Mouse (Mus musculus) olfactory bulb, adult 2 months (tissue): ENCODE results near the gene Ssr3. TPM values are rescaled to one million over a fixed set of nuclear protein-coding genes. Genes with fewer than 3 reads are reported as not detected.
A peak's percentile ranks its signal among the peaks of the same experiment; 100 is the strongest.

Experiments
- H3K27ac ChIP-seq: fragments of 200-500 bp; 2 replicates; pipeline ENCODE4 v1.5.1; 2012; ENCODE audit warnings: low read depth, low read length; ENCODE audit not compliant: insufficient read depth
- H3K4me1 ChIP-seq: fragments of 200-500 bp; 2 replicates; pipeline ENCODE4 v1.6.1; 2012; ENCODE audit warnings: low read length; ENCODE audit not compliant: control insufficient read depth, insufficient read depth
- H3K4me3 ChIP-seq: fragments of 200-500 bp; 2 replicates; pipeline ENCODE4 v1.5.1; 2012; ENCODE audit warnings: mild to moderate bottlenecking, low read depth, low read length, moderate library complexity; ENCODE audit not compliant: insufficient read depth
- CTCF ChIP-seq: fragments of 200-500 bp; IDR thresholded peaks from 2 replicates; pipeline ENCODE4 v1.5.1; 2012; ENCODE audit warnings: low read depth, mild to moderate bottlenecking, low read length, moderate library complexity; ENCODE audit not compliant: insufficient read depth
- POLR2A ChIP-seq: fragments of 200-500 bp; IDR thresholded peaks from 2 replicates; pipeline ENCODE4 v1.6.1; 2012; ENCODE audit warnings: mild to moderate bottlenecking, low read depth, low read length, moderate library complexity; ENCODE audit not compliant: insufficient read depth
- WGBS: fragments of 180-500 bp; shearing (Covaris S2); methylation state at CpG from one replicate; pipeline ENCODE4 v1.1.7; 2018; 5-methylcytosine and 5-hydroxymethylcytosine counted together
- polyA plus RNA-seq: library from polyadenylated mRNA; stranded (reverse); fragments of >200 nt; gene quantifications from 2 replicates; pipeline ENCODE4 v1.2.4, GENCODE M21; 2012; ENCODE audit warnings: low replicate concordance; ENCODE audit not compliant: missing spikeins, insufficient read depth, insufficient read length

Ssr3 gene
- 294 TPM in 1 of 2 replicates, not detected in the other for polyA plus RNA-seq

DNA sequence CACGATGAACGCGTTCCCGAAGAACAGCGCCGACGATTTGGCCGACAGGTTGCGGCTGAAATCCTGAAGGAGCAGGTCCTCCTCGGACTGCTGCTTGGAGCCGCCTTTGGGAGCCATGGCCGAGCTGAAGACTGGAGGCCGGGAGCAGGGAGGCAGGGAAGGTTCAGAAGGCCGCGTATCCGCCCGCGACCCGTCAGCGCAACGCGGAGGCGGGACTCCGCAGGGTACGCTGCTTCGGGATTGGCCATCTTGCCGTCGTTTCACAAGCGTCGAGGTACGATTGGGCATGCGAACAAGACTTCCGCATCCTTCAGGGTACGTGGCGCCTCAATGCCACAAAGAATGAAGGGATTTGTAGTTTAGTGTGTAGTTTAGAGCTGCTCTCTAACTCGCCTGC is at the start of gene Ssr3:
Ssr3 (minus strand) TSS at position 203 of the 397 bp plus-strand sequence.
- no peak for TF ChIP-seq CTCF
- TF ChIP-seq POLR2A = peak; percentile 87
- peak within 1 kb of the TSS; percentile 31; the same call in 1 of the 2 replicates for H3K27ac ChIP-seq
- H3K4me3 ChIP-seq = peak within 1 kb of the TSS; percentile 88
- under 1% methylated on average over 36 of the region's 36 CpGs for WGBS
- 0 out of 2 replicates have a peak, but pooled peaks cover 3% of the 10 kb centered on the region for H3K4me1 ChIP-seq

- Histone ChIP-seq H3K4me1 (peaks cover 12% of the 10 kb centered on the region), H3K27ac (peak overlapping the region; percentile 82), H3K4me3 (peak overlapping the region; percentile 3; the same call in 1 of the 2 replicates)
- TF ChIP-seq POLR2A (no peak), CTCF (no peak)
- WGBS = 26% methylated on average over 8 of the region's 8 CpGs
Observed at GRCm38 (mm10) chr3:65441586-65442111, 49.2 kb upstream of the Ssr3 start.

- 93% methylated on average over 7 of the region's 7 CpGs for WGBS
- TF ChIP-seq CTCF = no peak
- no peak for TF ChIP-seq POLR2A
- no peak overlapping the region for H3K27ac ChIP-seq
- peaks cover 17% of the 10 kb centered on the region for H3K4me1 ChIP-seq
- H3K4me3 ChIP-seq = no peak overlapping the region
Observed at GRCm38 (mm10) chr3:65438511-65439228, 46.2 kb upstream of the Ssr3 start.

DNA sequence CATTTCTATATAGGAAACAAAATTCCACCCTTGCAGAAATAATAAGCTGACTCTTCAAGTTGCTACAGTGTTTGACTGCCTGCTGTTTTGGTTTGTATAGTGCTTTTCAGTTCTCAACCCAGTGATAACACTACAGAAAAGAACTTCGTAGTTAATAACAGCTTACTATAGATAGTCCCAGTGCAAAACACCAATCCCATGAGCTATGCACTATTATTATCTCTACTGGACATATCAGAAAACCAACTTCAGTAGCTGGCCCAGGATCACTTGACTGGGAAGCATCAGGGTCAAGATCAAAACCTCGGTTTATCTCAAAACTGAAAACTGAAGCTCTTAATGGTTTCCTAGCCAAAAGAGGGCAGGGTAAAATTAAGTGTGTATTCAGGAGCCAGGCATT is 43.4 kb upstream of the Ssr3 start:
- Histone ChIP-seq H3K4me1 (peaks cover 5% of the 10 kb centered on the region; the same call in 1 of the 2 replicates), H3K27ac (no peak overlapping the region), H3K4me3 (no peak overlapping the region)
- 15% methylated on average over 2 of the region's 2 CpGs for WGBS
- TF ChIP-seq CTCF (no peak), POLR2A (no peak)

DNA sequence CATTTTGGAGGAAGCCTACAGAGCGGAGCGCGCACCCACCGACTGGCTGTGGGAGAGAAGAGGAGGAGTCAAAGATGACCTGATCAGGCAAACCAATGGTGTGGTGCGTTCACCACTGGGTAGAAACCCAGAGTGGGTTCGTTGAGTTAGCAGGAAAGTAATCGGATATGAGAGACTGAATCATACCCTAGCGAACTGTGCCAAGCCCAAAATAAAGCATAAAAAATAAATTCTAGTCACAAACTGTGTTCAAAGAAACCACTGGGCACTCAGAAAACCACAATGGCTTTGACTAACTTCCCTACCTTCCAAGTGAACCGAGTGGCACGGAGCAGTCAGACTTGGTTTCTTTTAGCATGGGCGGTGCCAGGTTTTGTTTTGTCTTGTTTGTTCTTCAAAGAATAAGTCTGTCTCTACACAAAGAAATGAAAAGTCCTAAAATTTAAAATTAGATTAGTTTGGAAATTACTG is 42.7 kb upstream of the Ssr3 start:
- H3K27ac ChIP-seq = peak overlapping the region; percentile 25; the same call in 1 of the 2 replicates
- TF ChIP-seq CTCF (no peak), POLR2A (no peak)
- WGBS = 56% methylated on average over 11 of the region's 11 CpGs
- H3K4me3 ChIP-seq = no peak overlapping the region
- peaks cover 5% of the 10 kb centered on the region; the same call in 1 of the 2 replicates for H3K4me1 ChIP-seq

DNA sequence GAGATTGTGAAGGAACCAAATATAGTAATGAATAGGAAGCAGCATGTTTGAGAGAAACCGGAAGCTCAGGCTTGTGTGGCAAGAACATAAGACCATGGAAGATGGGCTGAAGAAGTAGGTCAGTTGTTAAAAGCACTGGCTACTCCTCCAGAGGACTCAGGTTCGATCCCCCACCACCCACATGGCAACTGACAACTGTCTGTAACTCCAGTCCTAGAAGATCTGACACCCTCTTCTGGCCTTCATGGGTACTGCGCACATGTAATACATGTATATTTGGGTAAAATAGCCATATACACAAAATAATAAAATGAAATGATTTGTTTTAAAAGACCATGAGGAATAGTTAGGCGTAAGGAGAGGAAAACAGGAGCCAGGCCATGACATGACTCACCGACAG is 39.8 kb upstream of the Ssr3 start:
- no peak overlapping the region for H3K4me3 ChIP-seq
- H3K4me1 ChIP-seq = peaks cover 5% of the 10 kb centered on the region; the same call in 1 of the 2 replicates
- no peak overlapping the region for H3K27ac ChIP-seq
- WGBS = 94% methylated on average over 5 of the region's 5 CpGs
- TF ChIP-seq POLR2A = no peak
- TF ChIP-seq CTCF = no peak

DNA sequence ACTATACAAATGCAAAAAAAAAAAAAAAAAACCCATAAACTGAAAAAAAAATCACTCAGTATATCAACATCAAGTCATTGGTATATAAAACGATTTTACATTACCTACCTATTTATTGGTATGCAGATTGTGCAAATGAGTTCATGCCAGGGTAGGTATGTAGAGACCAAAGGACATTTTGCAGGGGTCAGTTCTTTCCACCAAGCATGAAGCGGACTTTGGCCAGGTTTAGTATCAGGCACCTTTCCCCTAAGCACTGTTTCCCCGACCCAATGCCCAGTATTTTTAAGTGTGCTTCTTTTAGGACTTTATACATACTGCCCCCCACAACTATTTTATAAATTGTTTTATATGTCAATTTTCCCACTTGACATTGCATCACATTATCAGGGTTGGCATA is 27.3 kb upstream of the Ssr3 start:
- no peaks in the 10 kb centered on the region for H3K4me1 ChIP-seq
- TF ChIP-seq POLR2A (no peak), CTCF (no peak)
- H3K4me3 ChIP-seq = no peak overlapping the region
- H3K27ac ChIP-seq = no peak overlapping the region
- 94% methylated on average over 3 of the region's 3 CpGs for WGBS

GRCm38 (mm10) chr3:65417913-65418594 is 25.6 kb upstream of the Ssr3 start:
- no peak overlapping the region for H3K27ac ChIP-seq
- no peak overlapping the region for H3K4me3 ChIP-seq
- no peaks in the 10 kb centered on the region for H3K4me1 ChIP-seq
- TF ChIP-seq POLR2A (no peak), CTCF (no peak)
- 81% methylated on average over 5 of the region's 5 CpGs for WGBS

DNA sequence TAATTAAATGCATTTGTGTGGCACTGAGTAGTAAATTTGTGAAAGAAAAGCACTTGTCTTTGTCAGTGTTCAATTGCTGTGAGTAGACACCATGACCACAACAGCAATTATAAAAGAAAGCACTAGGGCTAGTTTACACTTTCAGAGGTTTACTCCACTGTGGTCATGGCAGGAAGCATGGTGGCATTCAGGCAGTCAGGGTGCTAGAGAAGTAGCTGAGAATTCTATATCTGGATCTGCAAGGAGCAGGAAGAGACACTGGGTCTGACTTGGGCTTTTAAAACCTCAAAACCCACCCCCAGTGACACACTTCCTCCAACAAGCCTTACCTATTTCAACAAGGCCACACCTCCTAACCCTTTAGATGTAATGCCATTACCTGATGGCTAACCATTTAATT is 24.1 kb upstream of the Ssr3 start:
- H3K27ac ChIP-seq = no peak overlapping the region
- H3K4me1 ChIP-seq = no peaks in the 10 kb centered on the region
- TF ChIP-seq POLR2A (no peak), CTCF (no peak)
- no peak overlapping the region for H3K4me3 ChIP-seq

- H3K27ac ChIP-seq = no peak overlapping the region
- TF ChIP-seq POLR2A (no peak), CTCF (no peak)
- H3K4me1 ChIP-seq = no peaks in the 10 kb centered on the region
- H3K4me3 ChIP-seq = no peak overlapping the region
Observed at GRCm38 (mm10) chr3:65407891-65408290, 15.5 kb upstream of the Ssr3 start.
